Mouse (Mus musculus) lung, postnatal 25 days (tissue): Measurements from ENCODE around the gene Bpifb2.
"Not testable (repeated sequence)": the region's sequence is repeated elsewhere in the genome, so short reads cannot be mapped to it uniquely, and the experiment has no call there.

Experiments used
- DNase-seq: peaks from one replicate; pipeline ENCODE4 v3.0.0; 2022; ENCODE audit warnings: low spot score

Bpifb2 gene

DNA sequence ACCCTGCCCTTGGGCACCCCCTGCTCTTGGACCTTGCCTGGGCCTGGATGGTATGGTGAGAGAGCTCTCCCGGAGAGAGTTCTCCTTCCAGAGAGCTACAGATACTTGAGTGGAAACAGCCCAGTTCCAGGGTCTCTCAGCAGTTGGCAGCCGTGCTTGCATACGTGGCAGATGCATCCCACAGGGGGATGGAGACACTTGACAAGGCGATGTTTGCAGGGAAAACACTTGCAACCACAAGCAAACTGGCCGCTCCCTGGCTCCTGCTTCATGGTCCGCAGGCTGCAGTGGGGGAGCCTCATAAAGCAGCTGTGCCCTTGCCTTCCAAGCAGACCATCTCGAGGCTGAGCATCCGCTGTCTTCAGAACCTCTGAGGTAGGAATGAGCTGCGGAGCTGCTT, at the start of gene Bpifb2:
Bpifb2 (plus strand) TSS at position 301 of the 400 bp plus-strand sequence.
- no peak for DNase-seq

DNA sequence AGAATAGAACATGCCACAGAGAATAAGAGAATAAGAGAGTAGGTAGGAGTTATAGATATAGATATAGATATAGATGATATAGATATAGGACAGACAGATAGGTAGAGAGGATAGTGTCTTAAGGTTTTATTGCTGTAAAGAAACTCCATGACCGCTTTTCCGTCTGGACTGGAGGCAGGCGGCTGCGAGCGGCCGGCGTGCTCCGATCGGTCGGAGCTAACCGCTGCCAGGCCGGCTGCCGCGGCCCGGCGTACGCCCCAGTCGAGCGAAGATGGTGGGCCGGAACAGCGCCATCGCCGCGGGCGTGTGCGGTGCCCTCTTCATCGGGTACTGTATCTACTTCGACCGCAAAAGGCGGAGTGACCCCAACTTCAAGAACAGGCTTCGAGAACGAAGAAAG, 48.9 kb upstream of the Bpifb2 start:
- not testable (repeated sequence) for DNase-seq

DNA sequence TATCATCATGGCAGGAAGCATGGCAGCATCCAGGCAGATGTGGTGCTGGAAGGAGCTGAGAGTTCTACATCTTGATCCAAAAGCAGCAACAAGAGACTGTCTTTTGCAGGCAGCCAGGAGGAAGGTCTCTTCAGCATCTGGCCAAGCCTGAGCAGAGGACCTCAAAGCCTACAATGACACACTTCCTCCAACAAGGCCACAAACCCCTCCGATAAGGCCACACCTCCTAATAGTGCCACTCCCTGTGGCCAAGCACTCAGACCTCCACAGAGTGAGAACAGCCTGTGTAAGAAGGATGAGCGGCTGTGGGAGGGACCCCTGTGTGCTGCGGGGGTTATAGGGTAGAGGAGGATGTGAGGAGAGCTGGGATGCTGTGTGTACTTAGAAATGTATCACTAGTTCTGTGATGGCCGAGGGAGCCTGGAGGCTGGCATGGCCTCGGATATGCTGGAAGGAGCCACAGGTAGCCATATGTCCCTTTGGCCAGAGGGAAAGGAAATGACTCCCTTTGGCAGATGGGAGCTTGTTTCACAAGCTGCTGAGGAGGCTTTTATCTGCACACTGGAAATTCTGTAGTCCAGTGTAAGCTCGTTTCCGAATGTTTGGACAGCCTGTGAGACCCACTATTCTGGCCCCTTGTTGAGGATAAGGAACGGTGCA, 47.5 kb upstream of the Bpifb2 start:
- no peak for DNase-seq

DNA sequence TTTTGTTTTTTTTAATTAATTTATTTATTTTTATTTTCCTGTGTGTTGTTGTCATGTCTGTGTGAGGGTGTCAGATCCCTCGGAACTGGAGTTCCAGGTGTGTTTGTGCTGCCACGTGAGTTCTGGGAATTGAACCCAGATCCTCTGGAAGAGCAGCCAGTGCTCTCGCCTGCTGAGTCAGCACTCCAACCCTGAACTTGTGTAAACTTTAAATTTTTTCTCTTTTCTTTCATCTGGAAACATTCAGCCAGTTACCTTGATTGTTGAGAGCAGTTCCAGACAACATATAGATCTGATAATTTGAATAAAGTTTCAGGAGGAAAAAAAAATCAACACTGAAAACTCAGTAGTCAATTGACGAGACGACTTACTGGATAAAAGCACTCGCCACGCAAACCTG, 46.1 kb upstream of the Bpifb2 start:
- no peak for DNase-seq

DNA sequence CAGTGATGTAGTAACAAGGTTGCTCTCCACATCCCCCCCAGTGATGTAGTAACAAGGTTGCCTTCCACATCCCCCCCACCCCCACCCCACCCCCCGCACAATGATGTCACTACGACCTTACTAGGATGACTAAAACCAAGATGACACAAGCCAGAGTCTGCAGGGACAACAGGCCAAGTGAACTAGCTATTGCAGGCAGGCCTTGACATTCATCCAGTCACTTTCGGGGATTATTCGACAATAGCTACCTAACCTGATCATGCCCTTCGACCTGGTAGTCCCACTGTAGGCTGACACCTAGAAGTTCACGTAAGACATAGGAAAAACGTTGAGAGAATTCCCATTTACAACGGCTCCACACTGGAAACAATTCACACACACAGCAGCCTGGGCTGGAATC, 41.6 kb upstream of the Bpifb2 start:
- no peak for DNase-seq

DNA sequence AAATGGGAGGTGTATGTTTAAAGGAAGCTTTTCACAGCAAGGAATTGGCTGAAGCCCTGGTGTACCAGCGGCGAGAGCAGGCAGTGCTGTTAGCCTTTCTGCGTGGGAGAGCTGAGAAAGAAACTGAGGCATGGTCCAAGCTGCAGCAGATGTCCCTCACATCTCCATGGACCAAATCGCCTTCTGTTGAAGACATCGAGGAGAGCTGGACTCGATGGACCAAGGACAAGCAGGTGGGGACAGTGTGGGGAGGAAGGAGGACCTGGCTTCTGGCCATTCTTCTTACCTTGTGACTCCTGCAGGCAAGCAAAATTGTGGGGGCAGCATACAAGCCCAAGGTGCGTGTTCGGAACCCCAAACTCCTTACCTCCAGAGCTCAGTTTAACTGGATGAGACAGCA, 32.0 kb upstream of the Bpifb2 start:
- no peak for DNase-seq

DNA sequence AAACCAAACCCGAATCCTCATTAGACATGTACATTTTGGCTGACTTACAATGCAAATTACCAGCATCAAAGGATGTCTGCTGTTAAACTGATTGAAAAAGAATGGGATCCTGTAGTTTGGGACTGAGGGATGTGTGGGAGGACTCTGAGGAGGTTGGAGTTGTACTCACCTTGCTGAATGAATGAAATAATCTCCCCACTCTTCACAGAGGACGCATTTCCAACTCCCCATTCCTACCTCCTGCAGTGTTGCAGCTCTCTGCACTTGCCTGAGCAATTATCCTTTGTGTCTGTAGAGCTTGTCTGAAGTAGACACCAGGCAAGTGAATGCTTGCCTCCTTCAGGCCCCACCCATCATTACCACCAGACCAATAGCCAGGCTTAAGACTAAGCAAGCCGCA, 26.5 kb upstream of the Bpifb2 start:
- DNase-seq, result no peak

DNA sequence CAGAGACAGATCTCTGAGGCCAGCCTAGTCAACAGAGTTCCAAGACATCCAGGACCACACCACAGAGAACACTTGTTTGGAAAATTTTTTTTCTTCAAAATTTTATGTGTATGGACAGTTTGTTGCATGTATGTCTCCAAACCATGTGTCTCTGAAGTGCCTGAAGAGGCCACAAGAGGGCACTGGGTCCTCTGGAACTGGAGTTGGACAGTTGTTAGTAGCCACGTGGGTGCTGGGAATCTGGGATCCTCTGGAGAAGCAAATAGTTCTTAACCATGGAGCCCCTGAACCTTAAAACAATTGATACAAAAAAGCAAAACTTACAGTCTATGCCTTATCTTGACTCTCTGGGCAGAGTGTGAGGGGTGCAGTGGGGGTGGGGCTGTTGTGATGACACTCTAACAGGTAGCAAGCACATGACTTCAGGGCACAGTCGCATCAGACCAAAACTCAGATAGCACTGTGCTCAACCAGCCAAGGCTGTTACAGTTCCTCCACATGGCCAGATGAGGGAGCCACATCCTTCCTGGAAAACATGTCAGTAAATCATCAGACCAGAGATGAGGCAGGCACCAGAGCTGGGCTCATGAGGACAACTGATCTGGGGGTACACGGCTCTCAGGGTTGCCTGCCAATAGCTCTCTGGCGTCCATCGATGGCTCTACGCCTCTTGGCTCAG, 24.4 kb upstream of the Bpifb2 start:
- no peak for DNase-seq

DNA sequence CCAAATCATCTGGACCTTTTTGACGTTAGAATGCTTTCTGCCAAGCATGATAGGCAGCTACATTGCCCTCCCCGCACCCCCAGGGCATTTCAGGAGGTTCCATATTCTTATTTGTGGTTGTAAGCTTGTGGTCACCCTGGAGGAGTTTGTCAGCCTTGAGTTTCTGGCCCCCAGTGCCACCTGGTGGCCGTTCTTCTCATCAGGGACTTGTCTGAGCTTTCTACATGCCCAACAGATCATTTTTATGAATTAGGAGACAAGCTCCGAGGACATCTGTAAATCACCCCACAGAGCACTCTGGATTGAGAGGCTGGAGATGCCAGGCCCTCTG, 23.9 kb upstream of the Bpifb2 start:
- peak; percentile 11 for DNase-seq

DNA sequence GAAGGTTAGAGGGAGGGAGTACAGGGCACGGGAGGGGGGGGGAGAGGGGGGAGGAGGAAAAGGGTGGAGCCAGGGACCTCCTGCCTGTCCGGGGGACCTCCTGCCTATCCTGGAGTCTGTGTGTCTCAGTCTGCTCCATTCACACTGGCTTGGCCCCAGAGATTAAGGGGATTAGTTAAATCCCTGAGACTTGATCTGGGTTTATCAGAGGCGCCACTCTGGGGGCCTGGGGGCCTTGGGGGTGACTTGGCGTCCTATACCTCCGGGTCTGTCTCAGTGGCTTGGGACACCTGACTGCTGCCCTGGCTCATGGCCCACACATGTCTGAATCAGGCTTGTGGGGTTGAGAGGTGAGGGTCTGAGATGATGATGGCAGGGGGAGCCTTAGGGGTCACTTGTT, 21.3 kb upstream of the Bpifb2 start:
- DNase-seq, result no peak

DNA sequence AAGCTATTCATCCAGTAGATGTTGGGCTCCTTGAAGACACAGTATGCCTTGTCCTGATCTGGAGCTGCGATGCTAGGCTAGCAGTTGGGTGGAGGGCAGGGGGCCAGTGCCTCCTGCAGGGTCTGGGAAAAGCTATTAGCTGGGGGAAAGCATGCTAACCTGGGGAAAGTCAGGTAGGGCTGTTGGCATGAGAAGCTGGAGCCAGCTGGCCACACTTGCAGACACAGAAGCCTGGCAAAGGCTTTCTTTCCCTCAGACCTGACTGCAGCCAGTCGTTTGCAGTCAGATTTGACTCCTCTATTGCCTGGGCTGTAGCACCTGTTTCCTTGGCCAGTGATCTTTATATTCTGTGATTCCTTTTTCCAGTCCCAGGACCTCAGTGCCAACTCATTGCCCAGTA, 15.3 kb upstream of the Bpifb2 start:
- no peak for DNase-seq

DNA sequence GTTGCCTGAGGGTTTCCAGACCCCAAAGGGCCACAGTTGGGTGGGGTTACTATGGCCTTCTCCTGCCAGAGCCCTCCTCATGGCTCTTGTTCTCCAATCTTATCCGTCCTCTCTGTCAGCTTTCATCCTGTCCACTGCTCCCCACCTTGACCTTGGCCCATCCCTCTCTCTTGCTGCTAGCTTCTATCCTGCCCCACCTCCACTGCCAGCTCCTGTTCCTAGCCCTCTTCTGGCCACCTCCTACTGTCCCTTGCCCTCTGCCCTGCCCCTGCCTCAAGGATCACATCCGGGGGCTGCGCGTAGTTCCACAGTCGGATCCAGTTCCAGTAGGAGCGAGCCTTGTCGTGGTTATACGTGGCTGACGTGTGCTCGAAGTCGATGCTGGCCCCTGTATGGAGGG, 14.5 kb upstream of the Bpifb2 start:
- DNase-seq, result no peak

DNA sequence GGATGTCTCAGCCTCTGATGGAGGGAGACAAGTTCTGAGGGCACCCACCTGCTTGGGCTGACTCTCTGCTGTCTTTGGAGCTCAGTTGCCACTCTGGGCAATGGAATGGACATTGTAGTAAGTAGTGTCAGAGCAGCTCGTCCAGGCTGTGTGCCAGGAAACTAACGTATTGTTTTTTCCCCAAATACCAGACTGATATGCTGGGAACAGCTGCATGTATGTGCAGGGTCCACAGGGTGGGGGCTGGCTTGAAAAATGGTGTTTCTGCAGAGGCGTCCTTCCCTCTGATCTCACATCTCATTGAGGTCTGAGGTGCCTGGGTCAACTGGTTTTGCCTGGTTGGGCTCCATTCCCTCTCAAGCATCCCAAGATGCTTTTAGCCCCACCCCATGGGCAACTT, 14.1 kb upstream of the Bpifb2 start:
- no peak for DNase-seq

DNA sequence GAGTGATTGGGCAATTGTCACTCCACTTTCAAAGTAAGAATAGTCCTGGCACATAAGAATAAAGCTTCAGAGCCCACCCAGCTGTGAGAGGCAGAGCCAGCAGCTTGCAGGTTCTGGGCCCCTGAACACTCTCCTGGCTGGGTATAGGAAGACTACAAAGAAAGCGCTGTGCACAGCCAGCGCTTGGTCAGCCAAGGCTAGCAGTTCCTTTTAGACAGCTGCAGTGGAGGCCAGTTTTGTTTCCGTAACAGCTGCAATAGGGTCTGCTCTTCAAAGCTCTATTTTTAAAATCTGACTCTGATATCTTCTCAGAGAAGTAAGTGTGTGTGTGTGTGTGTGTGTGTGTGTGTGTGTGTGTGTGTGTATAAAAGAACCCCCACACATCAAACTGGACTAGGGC, 12.9 kb upstream of the Bpifb2 start:
- DNase-seq, result no peak

DNA sequence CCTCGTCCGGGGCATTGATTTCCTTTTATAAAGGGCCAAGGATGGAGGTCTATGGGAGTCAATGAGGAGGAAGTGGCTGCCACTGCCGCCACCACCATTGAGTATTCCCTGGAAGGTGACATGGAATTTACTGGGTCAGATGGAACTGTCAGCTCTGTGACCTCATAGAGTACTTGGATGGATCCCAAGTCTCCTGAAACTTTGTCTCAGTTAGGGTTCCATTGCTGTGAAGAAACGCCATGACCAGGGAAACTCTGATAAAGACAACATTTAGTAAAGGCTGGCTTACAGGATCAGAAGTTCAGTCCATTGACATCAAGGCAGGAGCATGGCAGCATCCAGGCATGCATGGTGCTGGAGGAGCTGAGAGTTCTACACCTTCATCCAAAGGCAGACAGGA, 3.9 kb upstream of the Bpifb2 start, which contains the start of gene Sun5:
Sun5 (minus strand) TSS at position 101 of the 400 bp plus-strand sequence.
- DNase-seq, result no peak

DNA sequence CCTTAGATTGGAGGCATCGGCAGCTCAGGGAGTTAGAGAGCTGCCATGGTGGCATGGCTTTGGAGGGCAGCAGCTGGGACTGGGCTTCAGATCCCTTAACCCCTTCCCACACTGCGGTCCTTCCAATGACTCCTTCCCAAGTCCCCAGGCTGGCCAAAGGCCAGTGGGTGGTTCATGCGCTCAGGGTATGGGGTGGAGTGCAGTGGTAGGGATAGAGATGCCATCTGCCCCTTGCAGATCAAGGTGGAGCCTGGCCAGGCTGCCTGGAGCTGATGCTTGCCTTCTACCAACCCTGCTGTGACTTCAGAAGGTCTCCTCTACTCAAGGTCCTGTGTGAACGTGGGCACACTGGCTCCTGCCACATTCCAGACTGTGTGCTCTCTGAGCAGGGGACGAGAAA, 24.3 kb downstream of the Bpifb2 start:
- no peak for DNase-seq

DNA sequence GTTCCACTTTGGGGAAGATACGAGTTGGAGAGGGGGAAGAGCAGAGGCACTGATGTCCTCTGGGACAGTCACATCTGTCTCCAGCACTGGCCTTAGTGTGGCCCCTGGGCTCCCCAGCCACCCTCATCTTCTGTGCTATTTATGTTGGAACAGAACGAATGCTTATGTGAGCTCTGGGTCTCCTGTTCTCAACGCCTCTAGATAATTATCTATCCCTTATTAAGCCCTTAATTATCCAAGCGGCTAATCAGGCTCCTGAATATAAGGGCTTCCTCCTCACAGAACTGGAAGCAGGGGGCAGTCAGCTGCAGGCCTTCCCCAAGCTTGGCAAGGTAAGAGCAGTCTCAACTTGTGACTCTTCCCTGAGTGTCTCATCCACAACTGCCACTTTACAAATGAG, 25.2 kb downstream of the Bpifb2 start, which contains the start of gene Bpifb6:
Bpifb6 (plus strand) TSS at position 301 of the 400 bp plus-strand sequence.
- DNase-seq, result no peak

DNA sequence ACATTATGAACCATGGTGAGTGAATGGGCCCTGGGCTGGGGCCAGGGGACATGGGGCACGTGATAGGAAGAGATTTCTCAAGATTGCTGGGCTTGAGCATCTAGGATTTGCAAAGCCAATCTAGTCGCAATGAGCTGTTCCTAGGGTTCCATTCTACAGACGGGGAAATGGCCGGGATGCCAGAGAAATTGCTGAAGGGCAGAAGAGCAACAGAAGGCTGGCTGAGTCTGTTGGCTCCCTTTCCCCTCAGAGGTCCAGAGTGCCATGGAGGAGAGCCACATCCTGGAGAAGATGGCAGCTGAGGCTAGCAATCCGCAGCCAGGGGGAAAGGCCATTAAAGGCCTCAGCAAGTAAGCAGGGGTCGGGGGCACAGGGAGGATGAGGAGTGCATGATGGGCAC, 27.9 kb downstream of the Bpifb2 start:
- no peak for DNase-seq

DNA sequence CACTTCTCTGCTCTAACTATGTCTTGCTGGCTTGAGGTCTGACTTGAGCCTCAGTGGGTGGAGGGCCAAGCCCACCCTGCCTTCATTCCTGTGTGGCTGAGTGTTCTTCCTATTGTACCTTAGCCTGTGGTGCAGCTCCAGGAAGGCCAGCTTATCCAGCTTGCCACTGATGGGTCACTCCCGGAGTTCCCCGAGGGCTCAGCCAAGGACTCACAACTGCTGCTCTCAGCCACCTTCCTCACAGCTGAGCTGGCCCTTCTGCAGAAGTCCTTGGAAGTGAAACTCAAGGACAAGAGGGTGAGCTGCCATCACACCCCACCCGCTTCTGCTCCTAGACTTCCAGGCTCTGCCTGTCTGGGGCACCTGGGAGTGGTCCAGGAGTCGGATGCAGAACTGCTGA, 31.8 kb downstream of the Bpifb2 start:
- DNase-seq, result no peak

DNA sequence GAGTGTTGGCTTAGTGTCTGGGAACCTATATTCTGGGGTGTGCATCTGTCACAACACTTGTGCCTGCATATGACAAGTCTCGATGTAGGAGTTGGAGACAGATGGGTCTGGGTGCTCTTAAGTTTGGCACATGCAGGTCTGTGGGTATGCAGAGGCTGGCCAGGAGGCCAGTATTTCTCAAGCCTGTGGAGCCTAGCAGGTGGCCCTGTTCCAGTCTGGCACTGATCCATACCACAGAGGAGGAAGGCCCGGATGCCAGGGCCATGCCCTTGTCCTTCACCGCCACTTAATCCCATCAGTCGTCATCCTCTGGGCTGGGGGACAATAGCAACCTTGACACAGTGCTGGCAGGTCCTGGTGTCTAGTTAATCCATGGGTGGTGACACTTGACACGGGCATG, 39.3 kb downstream of the Bpifb2 start:
- peak; percentile 18 for DNase-seq

DNA sequence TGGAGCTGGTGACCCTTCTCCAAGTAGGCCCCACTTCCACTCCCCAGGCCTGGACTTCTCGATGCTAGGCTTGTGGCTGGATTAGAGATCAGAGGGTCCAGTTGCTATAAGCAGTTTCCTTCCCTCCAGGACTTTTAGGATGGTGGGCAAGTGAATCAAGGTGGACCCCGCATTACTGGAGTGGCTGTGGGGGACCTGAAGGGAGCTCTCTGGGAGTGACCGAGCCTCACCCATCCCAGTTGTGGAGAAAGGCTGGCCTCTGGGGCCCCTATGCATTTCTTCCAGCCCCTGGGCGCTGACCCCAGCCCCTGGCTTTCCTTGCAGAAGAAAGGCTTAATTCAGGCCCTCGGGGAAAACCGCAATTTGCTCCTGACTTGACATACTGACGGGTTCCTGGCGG, 43.1 kb downstream of the Bpifb2 start, which contains the start of gene Bpifb3:
Bpifb3 (plus strand) TSS at position 301 of the 400 bp plus-strand sequence.
- DNase-seq, result no peak

DNA sequence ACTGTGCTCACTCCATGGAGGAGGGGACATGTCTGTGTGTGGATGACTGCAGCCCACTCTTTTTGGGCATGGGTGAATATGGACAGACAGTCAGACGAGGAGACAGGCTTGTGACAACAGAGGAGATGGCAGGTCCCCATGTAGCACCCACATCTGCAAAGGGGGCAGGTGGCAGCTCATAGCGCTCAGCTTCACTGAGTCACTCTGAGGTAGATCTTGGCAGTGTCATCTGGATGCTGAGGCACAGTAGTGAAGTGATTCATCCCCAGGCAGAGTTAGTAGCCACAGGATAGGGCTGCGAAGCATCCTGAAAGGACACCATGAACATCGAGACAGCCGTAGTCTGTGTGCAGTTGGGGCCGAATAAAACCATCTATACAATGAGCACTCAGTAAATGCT, 46.4 kb downstream of the Bpifb2 start:
- no peak for DNase-seq

DNA sequence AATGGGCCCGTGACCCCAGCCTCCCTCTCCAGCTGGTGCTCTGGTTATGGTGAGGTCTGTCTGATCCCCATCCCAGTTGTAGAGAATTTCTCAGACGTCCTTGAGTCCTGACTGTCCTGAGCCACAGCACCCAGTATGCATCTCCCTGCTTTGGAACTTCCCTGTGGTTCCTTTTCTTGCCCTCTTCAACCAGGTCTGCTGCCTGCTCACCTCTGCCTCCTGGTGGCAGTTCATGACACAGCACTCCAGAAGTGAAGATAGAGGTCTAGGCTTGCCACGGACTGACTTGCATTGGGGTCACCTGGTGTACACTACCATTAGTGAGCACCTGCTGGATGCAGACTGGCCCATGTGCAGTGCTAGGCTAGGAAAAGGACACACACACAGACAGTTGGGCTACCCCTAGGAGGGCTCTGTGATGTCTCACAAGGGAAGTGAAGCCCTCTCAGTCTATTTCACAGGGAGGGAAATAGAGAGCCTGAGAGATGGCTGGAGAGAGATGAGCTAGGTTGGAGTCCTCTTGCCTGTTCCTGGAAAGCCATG, 55.1 kb downstream of the Bpifb2 start:
- peak; percentile 12 for DNase-seq

DNA sequence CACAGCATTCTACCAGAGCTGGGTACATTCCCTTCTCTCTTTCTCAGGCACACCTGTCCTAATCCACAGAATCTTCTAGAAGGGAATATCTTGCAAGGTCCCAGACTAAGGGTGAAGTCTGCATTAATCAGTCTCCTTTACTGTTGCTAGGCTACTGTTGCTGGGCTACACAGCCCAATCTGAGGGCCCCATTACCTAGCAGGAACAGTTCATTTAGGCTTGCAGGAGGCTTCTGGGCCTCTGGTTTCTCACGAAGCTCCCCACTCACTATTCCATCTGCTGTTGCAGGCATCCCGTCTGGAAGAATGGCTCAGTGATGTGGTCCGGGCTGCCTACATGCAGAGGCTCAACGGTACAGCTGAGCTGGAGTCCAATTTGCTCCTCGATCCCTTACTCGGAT, 56.3 kb downstream of the Bpifb2 start:
- DNase-seq, result no peak
